Mouse (Mus musculus): Measurements from ENCODE around the gene Cyfip2.

- TF ChIP-seq POLR2A (IDR thresholded peaks at IDR 0.05; ENCODE audit: insufficient read depth, low read depth, low read length) (no peak), CTCF (IDR thresholded peaks at IDR 0.05) (no peak)
Observed at GRCm38 (mm10) chr11:46310647-46311063, 2.0 kb downstream of the Cyfip2 start.

Data from heart, adult 2 months (tissue).